Mouse (Mus musculus): ENCODE measurements around the gene Dcaf12.

The Dcaf12 gene

GRCm38 (mm10) chr4:41245408-41245807, 69.3 kb downstream of the Dcaf12 start:
- DNase-seq (ENCODE audit: low spot score in 2 of 2) = no peak

Data from left cerebral cortex, adult 9 months (tissue).